Mouse (Mus musculus): ENCODE data around the gene Pex13. TPM values are rescaled to one million over a fixed set of nuclear protein-coding genes. Genes with fewer than 3 reads are reported as not detected.
"Not testable (repeated sequence)": the region's sequence is repeated elsewhere in the genome, so short reads cannot be mapped to it uniquely, and the experiment has no call there.

Pex13 gene
- polyA plus RNA-seq, 1 experiment from 2014 or later: 29.1 TPM

GRCm38 (mm10) chr11:23618995-23619394 is 46.8 kb downstream of the Pex13 start:
- H3K9ac ChIP-seq (ENCODE audit: low read length): no peak overlapping the region
- no peak overlapping the region for H3K27ac ChIP-seq (ENCODE audit: low read length)
- H3K4me2 ChIP-seq (ENCODE audit: low read depth, low read length): no peak overlapping the region
- H3K9me3 ChIP-seq (replicated peaks; ENCODE audit: control insufficient read depth, low read length): no peaks in the 10 kb centered on the region
- peaks cover 5% of the 10 kb centered on the region; the same call in 1 of the 2 replicates for H3K36me3 ChIP-seq (ENCODE audit: control insufficient read depth, insufficient read depth)
- WGBS: 57% methylated on average over 5 of the region's 5 CpGs
- ATAC-seq (replicated peaks; ENCODE audit: extremely low read depth, insufficient read depth, low FRiP score): no peak
- no peaks in the 10 kb centered on the region for H3K27me3 ChIP-seq (ENCODE audit: control insufficient read depth, insufficient read depth, low read length)
- no peak overlapping the region for H3K4me3 ChIP-seq (ENCODE audit: low read length)
- H3K4me1 ChIP-seq (ENCODE audit: control insufficient read depth, insufficient read depth, low read length): no peaks in the 10 kb centered on the region

GRCm38 (mm10) chr11:23614546-23614945 is 51.2 kb downstream of the Pex13 start:
- Histone ChIP-seq H3K27ac (ENCODE audit: low read length) (no peak overlapping the region), H3K4me1 (ENCODE audit: control insufficient read depth, insufficient read depth, low read length) (no peaks in the 10 kb centered on the region), H3K9me3 (replicated peaks; ENCODE audit: control insufficient read depth, low read length) (no peaks in the 10 kb centered on the region), H3K36me3 (ENCODE audit: control insufficient read depth, insufficient read depth) (peaks cover 7% of the 10 kb centered on the region), H3K27me3 (ENCODE audit: control insufficient read depth, insufficient read depth, low read length) (no peaks in the 10 kb centered on the region), H3K4me3 (ENCODE audit: low read length) (no peak overlapping the region), H3K4me2 (ENCODE audit: low read depth, low read length) (no peak overlapping the region), H3K9ac (ENCODE audit: low read length) (no peak overlapping the region)
- WGBS: 75% methylated on average over 5 of the region's 5 CpGs
- no peak for ATAC-seq (replicated peaks; ENCODE audit: extremely low read depth, insufficient read depth, low FRiP score)

GRCm38 (mm10) chr11:23607291-23607690 is 58.5 kb downstream of the Pex13 start:
- 88% methylated on average over 6 of the region's 6 CpGs for WGBS
- not testable (repeated sequence) for H3K4me1 ChIP-seq (ENCODE audit: control insufficient read depth, insufficient read depth, low read length); H3K4me3 ChIP-seq (ENCODE audit: low read length); ATAC-seq (replicated peaks; ENCODE audit: extremely low read depth, insufficient read depth, low FRiP score); H3K9ac ChIP-seq (ENCODE audit: low read length); H3K9me3 ChIP-seq (replicated peaks; ENCODE audit: control insufficient read depth, low read length); H3K27me3 ChIP-seq (ENCODE audit: control insufficient read depth, insufficient read depth, low read length); H3K4me2 ChIP-seq (ENCODE audit: low read depth, low read length); H3K27ac ChIP-seq (ENCODE audit: low read length)
- H3K36me3 ChIP-seq (ENCODE audit: control insufficient read depth, insufficient read depth): peaks cover 17% of the 10 kb centered on the region; the same call in 1 of the 2 replicates

Other genes with a start within 250 kb of the Pex13 start
- 60.6 and 60.8 TPM in 2 replicates for gene Ahsa2, start 167.9 kb downstream of the Pex13 start, polyA plus RNA-seq (2015; fragmentation: Nextera tagmentation; extraction: Ambion mirVana)
- not detected in 2 replicates for gene 1700093K21Rik, start 144.8 kb downstream of the Pex13 start, polyA plus RNA-seq (2015; fragmentation: Nextera tagmentation; extraction: Ambion mirVana)
- gene 0610010F05Rik, start 32.3 kb downstream of the Pex13 start, polyA plus RNA-seq (2015; fragmentation: Nextera tagmentation; extraction: Ambion mirVana): 15.5 and 15.7 TPM in 2 replicates
- gene Pus10, start 285 bp downstream of the Pex13 start, polyA plus RNA-seq (2015; fragmentation: Nextera tagmentation; extraction: Ambion mirVana): 10.7 and 13.0 TPM in 2 replicates
- 1.5 and 1.6 TPM in 2 replicates for gene Rel, start 105.0 kb upstream of the Pex13 start, polyA plus RNA-seq (2015; fragmentation: Nextera tagmentation; extraction: Ambion mirVana)
- 9.1 and 9.5 TPM in 2 replicates for gene Papolg, start 229.3 kb upstream of the Pex13 start, polyA plus RNA-seq (2015; fragmentation: Nextera tagmentation; extraction: Ambion mirVana)

All from heart, embryonic 16.5 days (tissue).